Mouse (Mus musculus): ENCODE measurements at regions not wholly inside any gene's neighbourhood (a gene's known extent, or its start where the extent isn't known, plus 50 kb on each side); places are given as distances from the start of the nearest gene placed in this dataset.

DNA sequence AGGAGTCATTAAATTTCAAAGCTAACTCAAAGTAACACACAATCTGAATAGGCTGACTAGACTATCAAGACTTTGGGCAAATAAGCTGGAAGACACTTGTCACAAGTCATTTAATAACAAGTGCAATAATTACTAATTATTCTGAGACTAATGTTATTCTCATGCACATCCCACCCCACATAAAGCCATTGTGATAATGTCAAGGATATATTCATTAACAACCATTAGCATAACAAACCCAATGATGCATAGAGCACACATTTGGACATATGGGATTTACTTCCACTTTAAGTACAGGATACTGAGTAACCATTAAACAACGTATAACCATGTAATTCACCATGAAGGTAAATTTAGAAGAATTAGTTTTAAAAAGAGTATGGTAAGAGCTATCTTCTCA is 135.0 kb upstream of the Arpp21 start:
- no peak for TF ChIP-seq EP300 (IDR thresholded peaks at IDR 0.05)
- TF ChIP-seq CTCF (IDR thresholded peaks at IDR 0.05): no peak
- Histone ChIP-seq H3K27me3 (replicated peaks; ENCODE audit: insufficient read depth, low read length) (no peaks in the 10 kb centered on the region), H3K27ac (ENCODE audit: low read length) (no peak overlapping the region), H3K4me1 (ENCODE audit: insufficient read depth, low read depth, low read length) (no peaks in the 10 kb centered on the region), H3K4me3 (ENCODE audit: low read depth, low read length) (no peak overlapping the region), H3K4me2 (replicated peaks; ENCODE audit: low read depth, low read length) (no peak overlapping the region), H3K9me3 (ENCODE audit: low read length) (no peaks in the 10 kb centered on the region), H3K36me3 (ENCODE audit: insufficient read depth, low read length) (no peaks in the 10 kb centered on the region), H3K9ac (replicated peaks; ENCODE audit: low read depth) (no peak overlapping the region)
- ATAC-seq (no peak), DNase-seq (ENCODE audit: low spot score) (no peak)
- WGBS: 64% methylated on average over 1 of the region's 1 CpGs

DNA sequence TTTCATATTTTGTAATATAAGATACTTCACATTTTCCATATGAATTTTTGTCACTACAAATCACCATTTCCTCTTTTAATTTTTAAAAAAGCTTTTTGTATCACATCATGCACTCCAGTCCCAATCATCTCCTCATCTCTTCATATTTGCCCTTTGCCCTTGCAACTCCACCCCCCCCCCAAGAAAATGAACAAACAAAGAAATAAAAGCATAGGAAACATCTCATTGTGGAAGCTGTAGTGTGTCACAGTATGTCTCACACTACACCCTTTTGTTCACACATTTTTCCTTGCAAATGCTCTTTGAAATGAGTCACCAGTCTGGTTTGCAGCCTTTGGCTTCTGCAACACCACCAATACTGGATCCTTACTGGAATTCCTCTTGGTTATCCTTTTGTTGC is 131.6 kb upstream of the Arpp21 start:
- H3K4me2 ChIP-seq (replicated peaks; ENCODE audit: low read depth, low read length): no peak overlapping the region
- ATAC-seq: no peak
- H3K9me3 ChIP-seq (ENCODE audit: low read length): no peaks in the 10 kb centered on the region
- no peaks in the 10 kb centered on the region for H3K36me3 ChIP-seq (ENCODE audit: insufficient read depth, low read length)
- no peak overlapping the region for H3K4me3 ChIP-seq (ENCODE audit: low read depth, low read length)
- no peak for DNase-seq (ENCODE audit: low spot score)
- H3K27ac ChIP-seq (ENCODE audit: low read length): no peak overlapping the region
- no peak overlapping the region for H3K9ac ChIP-seq (replicated peaks; ENCODE audit: low read depth)
- no peaks in the 10 kb centered on the region for H3K27me3 ChIP-seq (replicated peaks; ENCODE audit: insufficient read depth, low read length)
- H3K4me1 ChIP-seq (ENCODE audit: insufficient read depth, low read depth, low read length): no peaks in the 10 kb centered on the region
- TF ChIP-seq CTCF (IDR thresholded peaks at IDR 0.05) (no peak), EP300 (IDR thresholded peaks at IDR 0.05) (no peak)

DNA sequence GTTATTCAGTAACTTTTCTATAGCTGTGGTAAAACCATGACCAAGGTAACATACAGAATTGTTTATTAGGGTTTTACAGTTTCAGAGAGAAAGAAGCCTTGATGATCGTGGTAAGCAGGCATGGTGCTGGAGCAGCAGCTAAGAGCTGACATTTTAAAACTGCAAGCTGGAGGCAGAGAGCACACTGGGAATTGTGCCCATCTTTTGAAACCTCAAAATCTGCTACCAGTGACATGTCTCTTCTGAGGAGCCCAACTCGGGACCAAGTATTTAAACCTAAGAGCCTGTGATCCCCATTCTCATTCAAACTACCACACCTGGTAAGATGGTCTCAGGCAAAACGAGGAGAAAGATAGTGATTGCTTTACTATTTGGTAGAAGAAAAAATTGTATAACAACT is 125.6 kb upstream of the Arpp21 start:
- Histone ChIP-seq H3K9ac (replicated peaks; ENCODE audit: low read depth) (no peak overlapping the region), H3K9me3 (ENCODE audit: low read length) (no peaks in the 10 kb centered on the region), H3K36me3 (ENCODE audit: insufficient read depth, low read length) (no peaks in the 10 kb centered on the region), H3K4me3 (ENCODE audit: low read depth, low read length) (no peak overlapping the region), H3K4me1 (ENCODE audit: insufficient read depth, low read depth, low read length) (no peaks in the 10 kb centered on the region), H3K4me2 (replicated peaks; ENCODE audit: low read depth, low read length) (no peak overlapping the region), H3K27ac (ENCODE audit: low read length) (no peak overlapping the region), H3K27me3 (replicated peaks; ENCODE audit: insufficient read depth, low read length) (no peaks in the 10 kb centered on the region)
- 73% methylated on average over 3 of the region's 3 CpGs for WGBS
- no peak for TF ChIP-seq CTCF (IDR thresholded peaks at IDR 0.05)
- TF ChIP-seq EP300 (IDR thresholded peaks at IDR 0.05): no peak
- DNase-seq (ENCODE audit: low spot score): no peak
- no peak for ATAC-seq

DNA sequence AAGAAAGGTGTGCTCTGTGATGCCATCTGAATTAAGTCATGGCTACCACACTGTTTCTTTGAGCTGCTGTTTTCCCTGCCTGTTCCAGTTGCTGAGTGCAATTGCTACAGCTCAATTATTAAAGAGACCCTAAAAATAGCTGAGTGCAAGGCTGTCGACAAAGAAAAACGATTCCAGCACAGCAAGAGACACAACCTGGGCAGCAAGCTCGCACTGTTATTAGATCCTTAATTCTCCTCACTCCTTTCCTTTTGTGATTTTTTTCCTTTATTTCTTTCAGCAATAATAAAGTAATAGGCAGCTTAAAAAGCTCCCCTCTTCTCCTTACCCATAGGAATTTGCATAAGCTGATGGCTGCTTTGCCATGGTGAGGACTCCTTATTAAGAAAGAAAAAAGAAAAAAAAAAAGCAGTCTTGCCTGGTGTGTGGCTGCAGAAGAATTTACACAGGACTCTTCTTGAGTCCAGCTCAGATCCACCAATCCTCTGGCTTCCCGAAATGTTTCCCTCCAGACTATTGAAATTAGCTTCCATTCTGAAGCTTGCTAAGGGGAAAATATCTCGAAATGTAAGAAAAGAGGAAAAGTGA is 123.1 kb upstream of the Arpp21 start:
- H3K4me2 ChIP-seq (replicated peaks; ENCODE audit: low read depth, low read length): no peak overlapping the region

DNA sequence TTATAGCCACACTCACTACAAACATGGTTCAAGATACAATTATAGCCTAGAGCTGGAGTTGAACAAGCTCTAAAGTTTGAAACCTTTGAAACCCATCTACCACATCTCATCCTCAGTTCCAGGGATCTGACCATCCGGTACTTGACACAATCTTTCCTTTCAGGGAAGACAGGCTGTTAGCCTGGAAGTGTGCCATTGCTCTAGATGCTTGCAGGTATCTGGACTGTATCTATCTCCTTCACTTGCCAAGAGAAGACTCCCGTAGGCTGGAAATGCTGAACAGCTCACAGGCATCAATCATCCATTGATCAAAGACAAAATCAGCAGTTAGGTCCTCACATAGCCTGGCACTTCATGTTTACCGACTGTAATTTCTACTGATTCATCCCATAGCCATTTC is 117.5 kb upstream of the Arpp21 start:
- H3K4me1 ChIP-seq (ENCODE audit: insufficient read depth, low read depth, low read length): no peaks in the 10 kb centered on the region
- WGBS: 67% methylated on average over 3 of the region's 3 CpGs
- no peak overlapping the region for H3K4me3 ChIP-seq (ENCODE audit: low read depth, low read length)
- no peak overlapping the region for H3K9ac ChIP-seq (replicated peaks; ENCODE audit: low read depth)
- TF ChIP-seq CTCF (IDR thresholded peaks at IDR 0.05) (no peak), EP300 (IDR thresholded peaks at IDR 0.05) (no peak)
- H3K4me2 ChIP-seq (replicated peaks; ENCODE audit: low read depth, low read length): no peak overlapping the region
- H3K27me3 ChIP-seq (replicated peaks; ENCODE audit: insufficient read depth, low read length): no peaks in the 10 kb centered on the region
- H3K27ac ChIP-seq (ENCODE audit: low read length): no peak overlapping the region
- ATAC-seq (no peak), DNase-seq (ENCODE audit: low spot score) (no peak)
- H3K36me3 ChIP-seq (ENCODE audit: insufficient read depth, low read length): no peaks in the 10 kb centered on the region
- H3K9me3 ChIP-seq (ENCODE audit: low read length): no peaks in the 10 kb centered on the region

More for the DNA sequence above, 123.1 kb upstream of the Arpp21 start:
- no peak overlapping the region for H3K27ac ChIP-seq (ENCODE audit: low read length)
- WGBS: 62% methylated on average over 5 of the region's 5 CpGs
- no peaks in the 10 kb centered on the region for H3K36me3 ChIP-seq (ENCODE audit: insufficient read depth, low read length)
- ATAC-seq (no peak), DNase-seq (ENCODE audit: low spot score) (no peak)
- H3K4me1 ChIP-seq (ENCODE audit: insufficient read depth, low read depth, low read length): no peaks in the 10 kb centered on the region
- TF ChIP-seq EP300 (IDR thresholded peaks at IDR 0.05) (no peak), CTCF (IDR thresholded peaks at IDR 0.05) (no peak)
- no peaks in the 10 kb centered on the region for H3K27me3 ChIP-seq (replicated peaks; ENCODE audit: insufficient read depth, low read length)
- no peak overlapping the region for H3K4me3 ChIP-seq (ENCODE audit: low read depth, low read length)
- no peak overlapping the region for H3K9ac ChIP-seq (replicated peaks; ENCODE audit: low read depth)
- no peaks in the 10 kb centered on the region for H3K9me3 ChIP-seq (ENCODE audit: low read length)

DNA sequence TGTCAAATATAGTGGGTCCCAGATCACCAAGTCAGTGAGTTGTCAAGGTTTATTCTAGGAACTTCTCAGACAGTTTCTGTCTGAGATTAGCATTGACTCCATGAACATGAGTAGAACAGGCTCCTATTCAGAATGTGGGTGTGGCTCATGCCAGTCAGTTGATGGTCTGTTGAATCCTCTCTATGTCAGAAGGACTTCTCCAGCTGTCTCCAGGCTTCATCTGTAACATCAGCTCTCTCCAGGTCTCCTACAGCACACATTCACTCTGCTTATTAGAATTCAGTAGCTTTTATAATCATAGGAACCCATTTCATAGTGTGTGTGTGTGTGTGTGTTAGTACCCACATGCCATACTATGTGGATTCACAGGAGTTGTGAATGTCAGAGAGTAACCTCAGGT is 113.2 kb upstream of the Arpp21 start:
- H3K9me3 ChIP-seq (ENCODE audit: low read length): no peaks in the 10 kb centered on the region
- ATAC-seq: no peak
- no peak overlapping the region for H3K27ac ChIP-seq (ENCODE audit: low read length)
- H3K4me2 ChIP-seq (replicated peaks; ENCODE audit: low read depth, low read length): no peak overlapping the region
- no peak overlapping the region for H3K4me3 ChIP-seq (ENCODE audit: low read depth, low read length)
- no peak for DNase-seq (ENCODE audit: low spot score)
- no peaks in the 10 kb centered on the region for H3K27me3 ChIP-seq (replicated peaks; ENCODE audit: insufficient read depth, low read length)
- no peaks in the 10 kb centered on the region for H3K4me1 ChIP-seq (ENCODE audit: insufficient read depth, low read depth, low read length)
- no peak overlapping the region for H3K9ac ChIP-seq (replicated peaks; ENCODE audit: low read depth)
- H3K36me3 ChIP-seq (ENCODE audit: insufficient read depth, low read length): no peaks in the 10 kb centered on the region
- TF ChIP-seq CTCF (IDR thresholded peaks at IDR 0.05): no peak
- TF ChIP-seq EP300 (IDR thresholded peaks at IDR 0.05): no peak

DNA sequence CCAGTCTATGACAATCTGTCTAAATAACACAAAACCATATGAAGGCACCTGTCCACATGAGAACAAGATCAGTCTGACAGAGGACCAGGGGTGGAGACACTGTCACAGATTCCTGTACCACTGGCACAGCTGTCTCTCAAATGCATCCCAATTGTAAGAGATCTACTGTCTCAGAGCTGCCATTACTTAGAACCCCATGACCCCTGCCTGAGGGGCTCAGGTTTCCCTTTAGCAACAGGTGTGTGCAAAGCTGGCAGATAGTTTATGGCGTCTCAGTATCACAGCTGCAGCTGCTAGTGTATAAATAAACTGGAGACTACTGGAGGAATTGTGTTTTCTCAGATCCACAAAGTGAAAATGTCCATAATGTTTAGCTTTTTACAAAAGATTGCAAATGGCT is 109.1 kb upstream of the Arpp21 start:
- Histone ChIP-seq H3K4me2 (replicated peaks; ENCODE audit: low read depth, low read length) (no peak overlapping the region), H3K9ac (replicated peaks; ENCODE audit: low read depth) (no peak overlapping the region), H3K4me3 (ENCODE audit: low read depth, low read length) (no peak overlapping the region), H3K36me3 (ENCODE audit: insufficient read depth, low read length) (no peaks in the 10 kb centered on the region), H3K27me3 (replicated peaks; ENCODE audit: insufficient read depth, low read length) (no peaks in the 10 kb centered on the region), H3K4me1 (ENCODE audit: insufficient read depth, low read depth, low read length) (no peaks in the 10 kb centered on the region), H3K27ac (ENCODE audit: low read length) (no peak overlapping the region), H3K9me3 (ENCODE audit: low read length) (no peaks in the 10 kb centered on the region)
- ATAC-seq (no peak), DNase-seq (ENCODE audit: low spot score) (no peak)
- WGBS: 17% methylated on average over 1 of the region's 1 CpGs
- TF ChIP-seq CTCF (IDR thresholded peaks at IDR 0.05) (no peak), EP300 (IDR thresholded peaks at IDR 0.05) (no peak)

All from lung, postnatal 0 days (tissue).